Mouse (Mus musculus) midbrain, embryonic 10.5 days (tissue): Measurements from ENCODE around the gene Bmp10. TPM values are rescaled to one million over a fixed set of nuclear protein-coding genes. Genes with fewer than 3 reads are reported as not detected.
"Not testable (repeated sequence)": the region's sequence is repeated elsewhere in the genome, so short reads cannot be mapped to it uniquely, and the experiment has no call there.

Source experiments
- DNase-seq: peaks from one replicate; pipeline ENCODE4 v3.0.0-alpha.2; 2017; ENCODE audit warnings: low spot score
- H3K27ac ChIP-seq: fragments of 300-500 bp; sonication (generic); replicated peaks from 2 replicates; pipeline ENCODE4 v1.5.1; 2016; ENCODE audit warnings: mild to moderate bottlenecking
- H3K27me3 ChIP-seq: fragments of 300-500 bp; sonication (generic); 2 replicates; pipeline ENCODE4 v1.6.1; 2016; ENCODE audit warnings: low read depth, mild to moderate bottlenecking; ENCODE audit not compliant: poor library complexity, severe bottlenecking
- H3K36me3 ChIP-seq: fragments of 300-500 bp; sonication (generic); 2 replicates; pipeline ENCODE4 v1.6.1; 2016; ENCODE audit warnings: mild to moderate bottlenecking, moderate library complexity
- H3K4me1 ChIP-seq: fragments of 300-500 bp; sonication (generic); 2 replicates; pipeline ENCODE4 v1.6.1; 2016
- H3K4me3 ChIP-seq: fragments of 300-500 bp; sonication (generic); 2 replicates; pipeline ENCODE4 v1.5.1; 2016; ENCODE audit warnings: mild to moderate bottlenecking, moderate library complexity
- H3K9me3 ChIP-seq: fragments of 300-500 bp; sonication (generic); replicated peaks from 2 replicates; pipeline ENCODE4 v1.6.1; 2016; ENCODE audit warnings: mild to moderate bottlenecking
- WGBS: fragments of 180-500 bp; shearing (Covaris S2); methylation state at CpG from one replicate; pipeline ENCODE4 v1.1.7; 2016; 5-methylcytosine and 5-hydroxymethylcytosine counted together
- polyA plus RNA-seq: library from polyadenylated mRNA; unstranded; fragments of >200 nt; fragmentation: Nextera tagmentation; extraction: Ambion mirVana; gene quantifications from 2 replicates; pipeline ENCODE4 v1.2.1, GENCODE M21; 2016

Gene Bmp10
- polyA plus RNA-seq, 1 experiment from 2014 or later: not detected

GRCm38 (mm10) chr6:87455507-87455906 is 26.7 kb downstream of the Bmp10 start:
- Histone ChIP-seq H3K4me1 (no peaks in the 10 kb centered on the region), H3K27ac (no peak overlapping the region), H3K4me3 (no peak overlapping the region), H3K27me3 (no peaks in the 10 kb centered on the region), H3K9me3 (no peaks in the 10 kb centered on the region), H3K36me3 (no peaks in the 10 kb centered on the region)
- DNase-seq: no peak
- 85% methylated on average over 6 of the region's 6 CpGs for WGBS

GRCm38 (mm10) chr6:87466221-87466620 is 37.4 kb downstream of the Bmp10 start:
- Histone ChIP-seq H3K36me3 (no peaks in the 10 kb centered on the region), H3K4me1 (peaks cover 5% of the 10 kb centered on the region), H3K27me3 (no peaks in the 10 kb centered on the region), H3K27ac (peak overlapping the region; percentile 59), H3K9me3 (no peaks in the 10 kb centered on the region), H3K4me3 (peak overlapping the region; percentile 24)
- peak; percentile 81 for DNase-seq
- WGBS: 11% methylated on average over 12 of the region's 12 CpGs

- Histone ChIP-seq H3K4me3 (no peak overlapping the region), H3K27me3 (no peaks in the 10 kb centered on the region), H3K27ac (no peak overlapping the region), H3K9me3 (no peaks in the 10 kb centered on the region), H3K36me3 (no peaks in the 10 kb centered on the region), H3K4me1 (peaks cover 5% of the 10 kb centered on the region)
- DNase-seq: no peak
- WGBS: 95% methylated on average over 1 of the region's 1 CpGs
Measured at GRCm38 (mm10) chr6:87467373-87467772, 38.6 kb downstream of the Bmp10 start.

GRCm38 (mm10) chr6:87468372-87468771 is 39.6 kb downstream of the Bmp10 start:
- WGBS: 91% methylated on average over 10 of the region's 10 CpGs
- DNase-seq: no peak
- H3K27me3 ChIP-seq: no peaks in the 10 kb centered on the region

GRCm38 (mm10) chr6:87470098-87470497 is 41.3 kb downstream of the Bmp10 start:
- not testable (repeated sequence) for H3K36me3 ChIP-seq, H3K27me3 ChIP-seq, H3K9me3 ChIP-seq, DNase-seq, H3K27ac ChIP-seq, H3K4me1 ChIP-seq, H3K4me3 ChIP-seq
- WGBS: 95% methylated on average over 12 of the region's 12 CpGs

More at GRCm38 (mm10) chr6:87468372-87468771, 39.6 kb downstream of the Bmp10 start:
- Histone ChIP-seq H3K36me3 (no peaks in the 10 kb centered on the region), H3K9me3 (no peaks in the 10 kb centered on the region), H3K4me3 (no peak overlapping the region), H3K27ac (no peak overlapping the region), H3K4me1 (peaks cover 5% of the 10 kb centered on the region)

GRCm38 (mm10) chr6:87475223-87475622 is 46.4 kb downstream of the Bmp10 start:
- Histone ChIP-seq H3K4me1 (peaks cover 5% of the 10 kb centered on the region; the same call in 1 of the 2 replicates), H3K9me3 (no peaks in the 10 kb centered on the region), H3K27ac (no peak overlapping the region), H3K4me3 (no peak overlapping the region), H3K36me3 (no peaks in the 10 kb centered on the region), H3K27me3 (no peaks in the 10 kb centered on the region)
- DNase-seq: no peak
- 86% methylated on average over 5 of the region's 5 CpGs for WGBS

- no peaks in the 10 kb centered on the region for H3K27me3 ChIP-seq
- no peaks in the 10 kb centered on the region for H3K9me3 ChIP-seq
- H3K4me1 ChIP-seq: peaks cover 5% of the 10 kb centered on the region; the same call in 1 of the 2 replicates
- no peak for DNase-seq
- WGBS: 72% methylated on average over 4 of the region's 4 CpGs
- H3K4me3 ChIP-seq: no peak overlapping the region
- no peak overlapping the region for H3K27ac ChIP-seq
- no peaks in the 10 kb centered on the region for H3K36me3 ChIP-seq
Measured at GRCm38 (mm10) chr6:87478847-87479246, 50.1 kb downstream of the Bmp10 start.

- no peak overlapping the region for H3K27ac ChIP-seq
- no peak overlapping the region for H3K4me3 ChIP-seq
- no peaks in the 10 kb centered on the region for H3K36me3 ChIP-seq
- H3K4me1 ChIP-seq: peaks cover 5% of the 10 kb centered on the region; the same call in 1 of the 2 replicates
- no peaks in the 10 kb centered on the region for H3K9me3 ChIP-seq
- DNase-seq: no peak
- 68% methylated on average over 5 of the region's 5 CpGs for WGBS
- H3K27me3 ChIP-seq: no peaks in the 10 kb centered on the region
Measured at GRCm38 (mm10) chr6:87479291-87479999, 50.7 kb downstream of the Bmp10 start.

GRCm38 (mm10) chr6:87483224-87483899 is 54.6 kb downstream of the Bmp10 start:
- H3K27ac ChIP-seq: 0 out of 2 replicates have a peak overlapping the region, but pooled peaks have one; percentile 23
- no peaks in the 10 kb centered on the region for H3K36me3 ChIP-seq
- no peaks in the 10 kb centered on the region for H3K9me3 ChIP-seq
- H3K4me3 ChIP-seq: no peak overlapping the region
- whole genome bisulfite sequencing: 76% methylated on average over 12 of the region's 12 CpGs
- DNase-seq: no peak
- H3K4me1 ChIP-seq: peaks cover 8% of the 10 kb centered on the region; the same call in 1 of the 2 replicates
- H3K27me3 ChIP-seq: no peaks in the 10 kb centered on the region

- H3K4me1 ChIP-seq: peaks cover 8% of the 10 kb centered on the region; the same call in 1 of the 2 replicates
- H3K36me3 ChIP-seq: no peaks in the 10 kb centered on the region
- H3K27me3 ChIP-seq: no peaks in the 10 kb centered on the region
- 0 out of 2 replicates have a peak overlapping the region, but pooled peaks have one; percentile 23 for H3K27ac ChIP-seq
- H3K9me3 ChIP-seq: no peaks in the 10 kb centered on the region
- 81% methylated on average over 3 of the region's 3 CpGs for WGBS
- no peak for DNase-seq
- no peak overlapping the region for H3K4me3 ChIP-seq
Measured at GRCm38 (mm10) chr6:87483900-87484289, 55.1 kb downstream of the Bmp10 start.

GRCm38 (mm10) chr6:87484806-87485205 is 56.0 kb downstream of the Bmp10 start:
- Histone ChIP-seq H3K36me3 (no peaks in the 10 kb centered on the region), H3K27ac (no peak overlapping the region), H3K9me3 (no peaks in the 10 kb centered on the region), H3K27me3 (no peaks in the 10 kb centered on the region), H3K4me1 (peaks cover 5% of the 10 kb centered on the region; the same call in 1 of the 2 replicates), H3K4me3 (no peak overlapping the region)
- 77% methylated on average over 5 of the region's 5 CpGs for WGBS
- DNase-seq: no peak
